Mouse (Mus musculus) neutrophil, adult 83 days (primary cell): Measurements from ENCODE around the gene Tnfsf18. TPM values are rescaled to one million over a fixed set of nuclear protein-coding genes. Genes with fewer than 3 reads are reported as not detected.

Source experiments
- total RNA-seq, 2 experiments: library from RNA; stranded (reverse); gene quantifications; one replicate each; pipeline ENCODE4 v1.2.4; 2023

The Tnfsf18 gene
- total RNA-seq: not detected

GRCm38 (mm10) chr1:161494343-161494742 is at the start of gene Tnfsf18:
Gene Tnfsf18 (plus strand): TSS chr1:161494655.

Other genes starting within 250 kb of the Tnfsf18 start
- gene Prdx6, start 243.4 kb upstream of the Tnfsf18 start, total RNA-seq: 100 to 1,000 TPM; 273 to 296 TPM
- not detected for gene Tnfsf4, start 99.2 kb upstream of the Tnfsf18 start, total RNA-seq